Mouse (Mus musculus) Patski (cell line): ENCODE measurements at regions not wholly inside any gene's neighbourhood (a gene's known extent, or its start where the extent isn't known, plus 50 kb on each side); places are given as distances from the start of the nearest gene placed in this dataset.
A peak's percentile ranks its signal among the peaks of the same experiment; 100 is the strongest.

Source experiments
- ATAC-seq: fragments of 100-300 bp; one replicate; pipeline ENCODE4 v1.8.0; 2021
- CTCF ChIA-PET: fragments of 350-600 bp; sonication (Branson Sonifier 250); formaldehyde crosslinking; loops from one replicate; lab custom pipeline; 2022; ENCODE audit warnings: inconsistent platforms; lab: Charles Lee
- POLR2A ChIA-PET: fragments of 350-600 bp; sonication (Branson Sonifier 250); formaldehyde crosslinking; loops from one replicate; lab custom pipeline; 2022; ENCODE audit warnings: antibody characterized with exemption, inconsistent platforms; lab: Charles Lee
- DNase-seq: peaks from one replicate; pipeline ENCODE4 v3.0.0-alpha.2; 2011; ENCODE audit warnings: low read depth, low spot score
- H3K27me3 ChIP-seq: fragments of 371-371 bp; one replicate; pipeline ENCODE4 v1.5.1; 2021
- CTCF ChIP-seq: fragments of 100-300 bp; IDR thresholded peaks from one replicate; pipeline ENCODE4 v1.5.1; 2021
- in situ Hi-C: fragments of 300-500 bp; cut with MboI; formaldehyde crosslinking; loops from 3 replicates; pipeline ENCODE4 v1.11.1; 2018; ENCODE audit warnings: low pct_unique_long_range_greater_than_20kb, mixed read lengths

GRCm38 (mm10) chr2:159145980-159146379, 351.4 kb downstream of the Dhx35 start:
- H3K27me3 ChIP-seq = no peaks in the 10 kb centered on the region
- ATAC-seq (no peak), DNase-seq (no peak)
- in situ Hi-C loops = no loop called here
- ChIA-PET CTCF (no interaction called here), POLR2A (no interaction called here)
- no peak for TF ChIP-seq CTCF

DNA sequence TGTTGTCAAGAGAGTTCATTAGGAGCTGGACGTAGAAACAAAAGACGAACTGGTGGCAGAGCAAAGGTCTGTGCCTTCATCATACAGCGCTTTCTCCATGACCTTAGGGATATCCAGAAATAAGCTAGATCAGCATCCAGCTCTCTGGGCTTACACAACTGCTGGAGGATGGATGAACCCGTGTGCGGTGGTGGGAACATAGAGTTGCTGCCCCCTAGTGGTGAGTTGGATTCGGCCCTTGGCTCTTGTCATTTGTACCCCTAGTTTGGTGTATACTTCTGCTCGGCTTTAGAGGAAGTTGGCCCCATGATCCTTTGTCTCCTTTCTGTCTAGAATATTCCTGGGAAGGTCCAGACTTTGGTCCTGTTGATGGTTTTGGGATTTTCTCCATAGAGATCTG, 369.4 kb downstream of the Dhx35 start:
- no peaks in the 10 kb centered on the region for H3K27me3 ChIP-seq
- CTCF ChIA-PET = no interaction called here
- TF ChIP-seq CTCF = peak; percentile 49
- DNase-seq (no peak), ATAC-seq (no peak)
- in situ Hi-C loops = no loop called here
- POLR2A ChIA-PET = no interaction called here

GRCm38 (mm10) chr2:159168553-159169064, 374.0 kb downstream of the Dhx35 start:
- no peak for TF ChIP-seq CTCF
- CTCF ChIA-PET = no interaction called here
- no peaks in the 10 kb centered on the region for H3K27me3 ChIP-seq
- in situ Hi-C loops = no loop called here
- ATAC-seq = no peak
- POLR2A ChIA-PET = no interaction called here
- DNase-seq = no peak

- DNase-seq (no peak), ATAC-seq (no peak)
- peaks cover 16% of the 10 kb centered on the region for H3K27me3 ChIP-seq
- in situ Hi-C loops = no loop called here
- ChIA-PET CTCF (no interaction called here), POLR2A (no interaction called here)
- TF ChIP-seq CTCF = no peak
These were observed 401.5 kb downstream of the Dhx35 start for GRCm38 (mm10) chr2:159196156-159196555.

DNA sequence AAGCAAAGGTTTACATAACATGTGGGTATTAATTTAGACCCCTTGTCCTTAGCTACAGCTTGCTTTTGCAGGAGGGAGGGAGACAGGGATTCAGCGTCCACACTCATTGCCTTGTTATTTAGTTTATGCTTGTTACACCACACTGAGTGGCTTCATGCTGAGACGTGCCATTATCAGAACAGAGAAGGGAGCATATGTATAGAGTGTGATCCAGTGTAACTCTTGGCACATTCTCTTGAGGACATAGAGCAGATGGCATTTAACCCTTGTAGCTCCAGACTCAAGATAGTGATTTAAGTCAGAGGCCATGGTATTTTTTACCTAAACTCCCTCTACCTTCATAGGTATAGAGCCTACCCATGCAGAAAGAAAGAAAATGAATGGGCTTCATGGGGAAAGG, 437.7 kb downstream of the Dhx35 start:
- H3K27me3 ChIP-seq = no peaks in the 10 kb centered on the region
- ChIA-PET CTCF (no interaction called here), POLR2A (interaction anchor here (1.2 kb wide), 1 partner anchor 25 kb away, joined by 3 read pairs; no protein-coding TSS in a partner anchor)
- TF ChIP-seq CTCF = no peak
- DNase-seq (no peak), ATAC-seq (no peak)
- in situ Hi-C loops = no loop called here

- in situ Hi-C loops = no loop called here
- H3K27me3 ChIP-seq = no peaks in the 10 kb centered on the region
- CTCF ChIA-PET = no interaction called here
- ATAC-seq (no peak), DNase-seq (no peak)
- TF ChIP-seq CTCF = no peak
- POLR2A ChIA-PET = no interaction called here
These were observed 440.4 kb downstream of the Dhx35 start for GRCm38 (mm10) chr2:159235000-159235399.

DNA sequence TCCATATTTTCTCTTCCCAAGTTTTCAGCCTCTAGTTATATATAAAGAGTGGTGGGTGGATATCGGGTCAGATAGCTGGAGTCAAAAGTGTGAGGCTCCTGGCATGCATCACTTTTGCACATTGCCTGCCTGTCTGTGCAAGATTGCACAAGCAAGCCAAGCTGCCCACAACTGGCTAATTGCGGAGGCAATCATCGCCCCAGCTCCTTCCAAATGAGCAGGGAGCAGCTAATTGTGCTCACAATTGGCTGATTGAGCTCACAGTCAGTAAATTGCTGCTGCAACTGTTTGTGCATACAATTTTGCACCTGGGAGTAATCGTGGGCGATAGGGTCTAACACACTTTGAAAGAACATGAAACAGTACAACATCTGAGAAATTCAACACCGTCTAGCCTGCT, 455.5 kb downstream of the Dhx35 start:
- no peak for ATAC-seq
- ChIA-PET POLR2A (no interaction called here), CTCF (no interaction called here)
- in situ Hi-C loops = no loop called here
- no peak for DNase-seq
- TF ChIP-seq CTCF = no peak
- no peaks in the 10 kb centered on the region for H3K27me3 ChIP-seq

GRCm38 (mm10) chr2:159250993-159251665, 456.5 kb downstream of the Dhx35 start:
- in situ Hi-C loops = no loop called here
- ChIA-PET CTCF (no interaction called here), POLR2A (no interaction called here)
- DNase-seq (no peak), ATAC-seq (no peak)
- no peaks in the 10 kb centered on the region for H3K27me3 ChIP-seq
- no peak for TF ChIP-seq CTCF

- in situ Hi-C loops = no loop called here
- no peak for DNase-seq
- ChIA-PET CTCF (no interaction called here), POLR2A (no interaction called here)
- H3K27me3 ChIP-seq = no peaks in the 10 kb centered on the region
- no peak for ATAC-seq
- TF ChIP-seq CTCF = no peak
These were observed 475.8 kb downstream of the Dhx35 start for GRCm38 (mm10) chr2:159270221-159271080.

- no peak for TF ChIP-seq CTCF
- H3K27me3 ChIP-seq = no peaks in the 10 kb centered on the region
- DNase-seq (no peak), ATAC-seq (no peak)
- in situ Hi-C loops = no loop called here
- ChIA-PET CTCF (no interaction called here), POLR2A (no interaction called here)
These were observed 484.3 kb downstream of the Dhx35 start for GRCm38 (mm10) chr2:159278896-159279295.
